Mouse (Mus musculus): ENCODE results near the gene Megf6.

Gene Megf6

GRCm38 (mm10) chr4:154170506-154171150, at the start of gene Megf6:
Gene Megf6, plus strand, starts transcription at chr4:154170730.
- no peak for DNase-seq

- DNase-seq, result no peak
Measured at GRCm38 (mm10) chr4:154121800-154122199, 48.7 kb upstream of the Megf6 start.

- no peak for DNase-seq
Measured at GRCm38 (mm10) chr4:154122374-154122773, 48.2 kb upstream of the Megf6 start.

GRCm38 (mm10) chr4:154123553-154123952, 47.0 kb upstream of the Megf6 start:
- no peak for DNase-seq

GRCm38 (mm10) chr4:154125202-154125601, 45.3 kb upstream of the Megf6 start:
- no peak for DNase-seq

GRCm38 (mm10) chr4:154127273-154127672, 43.3 kb upstream of the Megf6 start:
- DNase-seq, result no peak

GRCm38 (mm10) chr4:154129950-154130349, 40.6 kb upstream of the Megf6 start:
- DNase-seq, result no peak

GRCm38 (mm10) chr4:154131894-154132293, 38.6 kb upstream of the Megf6 start:
- DNase-seq, result no peak

GRCm38 (mm10) chr4:154134803-154135202, 35.7 kb upstream of the Megf6 start:
- no peak for DNase-seq

- DNase-seq, result no peak
Measured at GRCm38 (mm10) chr4:154137139-154137538, 33.4 kb upstream of the Megf6 start.

- DNase-seq, result no peak
Measured at GRCm38 (mm10) chr4:154139671-154140181, 30.8 kb upstream of the Megf6 start.

- DNase-seq, result no peak
Measured at GRCm38 (mm10) chr4:154140182-154140212, 30.5 kb upstream of the Megf6 start, which contains the start of gene Trp73. Gene Trp73, minus strand, starts transcription at chr4:154140208.

GRCm38 (mm10) chr4:154140213-154141008, 30.1 kb upstream of the Megf6 start:
- no peak for DNase-seq

GRCm38 (mm10) chr4:154141009-154141867, 29.3 kb upstream of the Megf6 start:
- no peak for DNase-seq

GRCm38 (mm10) chr4:154142211-154143040, 28.1 kb upstream of the Megf6 start, which contains the start of gene Wrap73:
Gene Wrap73, plus strand, starts transcription at chr4:154142372.
- peak; percentile 92 for DNase-seq

GRCm38 (mm10) chr4:154144712-154145111, 25.8 kb upstream of the Megf6 start:
- DNase-seq, result no peak

GRCm38 (mm10) chr4:154146342-154146741, 24.2 kb upstream of the Megf6 start:
- DNase-seq, result peak; percentile 31

- DNase-seq, result no peak
Measured at GRCm38 (mm10) chr4:154154104-154154503, 16.4 kb upstream of the Megf6 start.

GRCm38 (mm10) chr4:154156050-154156449, 14.5 kb upstream of the Megf6 start:
- DNase-seq, result no peak

GRCm38 (mm10) chr4:154157970-154158662, 12.4 kb upstream of the Megf6 start:
- peak; percentile 53 for DNase-seq

GRCm38 (mm10) chr4:154159002-154159401, 11.5 kb upstream of the Megf6 start:
- peak; percentile 74 for DNase-seq

- no peak for DNase-seq
Measured at GRCm38 (mm10) chr4:154159961-154160537, 10.5 kb upstream of the Megf6 start.

Data from right cerebral cortex, adult 18-20 months (tissue).